Mouse (Mus musculus) intestine, postnatal 0 days (tissue): Measurements from ENCODE around the gene Gdpd5. TPM values are rescaled to one million over a fixed set of nuclear protein-coding genes. Genes with fewer than 3 reads are reported as not detected.

Experiments used
- ATAC-seq: fragments of 200-750 bp; cut with Nextera tagmentation; 2 replicates; pipeline ENCODE4 v1.8.0; 2017; ENCODE audit warnings: mild to moderate bottlenecking, moderate TSS enrichment, moderate library complexity
- H3K27ac ChIP-seq: fragments of 300-500 bp; sonication (generic); 2 replicates; pipeline ENCODE4 v1.5.1; 2014; ENCODE audit warnings: mild to moderate bottlenecking, low read depth, low read length, moderate library complexity
- H3K27me3 ChIP-seq: fragments of 300-500 bp; sonication (generic); replicated peaks from 2 replicates; pipeline ENCODE4 v1.6.1; 2014; ENCODE audit warnings: low read length, mixed read lengths; ENCODE audit not compliant: control insufficient read depth, insufficient read depth
- H3K36me3 ChIP-seq: fragments of 300-500 bp; sonication (generic); 2 replicates; pipeline ENCODE4 v1.6.1; 2014; ENCODE audit warnings: mild to moderate bottlenecking, moderate library complexity; ENCODE audit not compliant: control insufficient read depth, insufficient read depth
- H3K4me1 ChIP-seq: fragments of 300-500 bp; sonication (generic); replicated peaks from 2 replicates; pipeline ENCODE4 v1.6.1; 2014; ENCODE audit warnings: antibody characterized with exemption, low read length, mixed read lengths; ENCODE audit not compliant: control insufficient read depth, insufficient read depth
- H3K4me2 ChIP-seq: fragments of 300-500 bp; sonication (generic); replicated peaks from 2 replicates; pipeline ENCODE4 v1.6.1; 2014; ENCODE audit warnings: low read depth, mild to moderate bottlenecking, moderate library complexity
- H3K4me3 ChIP-seq: fragments of 300-500 bp; sonication (generic); 2 replicates; pipeline ENCODE4 v1.5.1; 2014; ENCODE audit warnings: low read depth, low read length
- H3K9ac ChIP-seq: fragments of 300-500 bp; sonication (generic); 2 replicates; pipeline ENCODE4 v1.6.1; 2014; ENCODE audit warnings: mild to moderate bottlenecking, low read depth, low read length
- H3K9me3 ChIP-seq: fragments of 300-500 bp; sonication (generic); 2 replicates; pipeline ENCODE4 v1.6.1; 2016; ENCODE audit warnings: mixed run types; ENCODE audit not compliant: control insufficient read depth
- CTCF ChIP-seq: sonication (generic); IDR thresholded peaks from 2 replicates; pipeline ENCODE4 v1.5.1; 2016; ENCODE audit warnings: low read depth, mild to moderate bottlenecking, control low read depth, antibody characterized with exemption, moderate library complexity
- WGBS: fragments of 180-500 bp; shearing (Covaris S2); extraction: QIAGEN DNeasy Blood & Tissue Kit; methylation state at CpG from one replicate; pipeline ENCODE4 v1.1.7; 2014; 5-methylcytosine and 5-hydroxymethylcytosine counted together
- polyA plus RNA-seq: library from polyadenylated mRNA; unstranded; fragments of >200 nt; fragmentation: Nextera tagmentation; extraction: Ambion mirVana; gene quantifications from 2 replicates; pipeline ENCODE4 v1.2.1, GENCODE M21; 2015

Gene Gdpd5
- polyA plus RNA-seq, 1 experiment from 2014 or later = 15.7 TPM

DNA sequence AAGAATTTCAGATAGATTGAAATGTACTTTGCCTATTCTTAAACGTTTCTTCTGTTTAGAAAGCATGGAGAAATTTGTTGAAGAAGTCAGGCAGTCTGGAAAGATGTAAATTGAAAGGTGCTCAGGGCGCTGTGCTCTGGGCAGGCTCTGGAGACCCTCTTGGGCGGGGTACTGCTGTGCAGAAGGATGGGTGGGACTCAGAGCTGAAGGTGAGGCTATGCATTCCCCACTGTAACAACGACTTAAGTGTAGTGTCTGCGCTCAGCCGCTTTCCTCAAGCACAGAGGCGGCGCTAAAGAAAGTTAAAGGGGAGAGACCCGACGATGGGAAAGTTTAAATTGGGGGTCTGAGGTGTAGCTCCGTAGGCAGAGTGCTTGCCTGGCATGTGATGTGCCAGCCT, 49.0 kb downstream of the Gdpd5 start:
- H3K4me1 ChIP-seq = no peaks in the 10 kb centered on the region
- H3K9ac ChIP-seq = no peak overlapping the region
- ATAC-seq = no peak
- TF ChIP-seq CTCF = no peak
- peaks cover 3% of the 10 kb centered on the region; the same call in 1 of the 2 replicates for H3K36me3 ChIP-seq
- 76% methylated on average over 11 of the region's 11 CpGs for WGBS
- no peak overlapping the region; the same call in 1 of the 2 replicates for H3K27ac ChIP-seq
- no peak overlapping the region for H3K4me2 ChIP-seq
- H3K27me3 ChIP-seq = no peaks in the 10 kb centered on the region
- H3K9me3 ChIP-seq = no peaks in the 10 kb centered on the region
- no peak overlapping the region for H3K4me3 ChIP-seq

DNA sequence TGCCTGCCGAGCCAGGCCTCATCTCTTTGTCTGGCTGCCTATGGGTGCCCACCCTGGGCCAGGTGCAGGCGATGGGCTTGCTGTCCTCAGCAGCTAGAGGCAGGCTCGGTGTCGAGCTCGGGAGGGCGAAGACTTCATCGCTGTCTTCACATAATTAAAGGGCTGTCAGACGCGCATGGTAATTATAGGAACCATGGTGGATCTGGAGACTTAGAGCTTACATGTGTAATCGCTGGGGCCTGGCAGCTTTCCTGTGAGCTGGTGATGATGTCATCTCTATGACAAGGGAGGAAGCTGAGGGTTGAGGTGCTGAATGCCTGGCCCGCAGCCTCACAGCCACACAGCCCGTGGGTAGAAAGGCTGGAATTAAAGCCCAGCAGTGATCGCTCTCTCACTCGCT, 51.0 kb downstream of the Gdpd5 start:
- Histone ChIP-seq H3K4me3 (no peak overlapping the region), H3K4me1 (no peaks in the 10 kb centered on the region), H3K4me2 (no peak overlapping the region), H3K36me3 (peaks cover 3% of the 10 kb centered on the region; the same call in 1 of the 2 replicates), H3K9ac (no peak overlapping the region), H3K27ac (no peak overlapping the region), H3K27me3 (no peaks in the 10 kb centered on the region), H3K9me3 (no peaks in the 10 kb centered on the region)
- TF ChIP-seq CTCF = no peak
- 77% methylated on average over 14 of the region's 14 CpGs for WGBS
- no peak for ATAC-seq

DNA sequence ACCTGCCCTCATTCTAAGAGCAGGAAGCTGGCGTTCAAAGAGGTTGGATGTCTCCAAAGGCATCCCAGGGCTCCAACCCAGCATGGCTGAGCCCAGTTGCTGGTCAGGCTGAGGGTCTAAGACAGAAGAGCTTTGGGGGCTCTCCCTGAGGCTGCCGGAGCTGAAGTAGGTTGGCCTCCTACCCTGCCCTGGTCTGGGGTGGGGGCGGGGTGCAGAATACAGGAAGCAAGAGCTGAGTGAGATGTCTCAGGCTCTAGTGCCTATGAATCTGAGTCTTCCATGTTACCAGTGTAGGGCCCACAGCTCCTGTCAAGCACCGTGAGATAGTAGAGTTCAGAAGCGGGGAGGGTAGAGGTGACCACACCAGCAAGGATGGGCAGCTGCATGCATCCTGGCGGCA, 51.6 kb downstream of the Gdpd5 start:
- no peak overlapping the region for H3K9ac ChIP-seq
- H3K27ac ChIP-seq = no peak overlapping the region
- H3K4me2 ChIP-seq = no peak overlapping the region
- H3K9me3 ChIP-seq = no peaks in the 10 kb centered on the region
- no peak for ATAC-seq
- H3K27me3 ChIP-seq = no peaks in the 10 kb centered on the region
- H3K4me1 ChIP-seq = no peaks in the 10 kb centered on the region
- H3K36me3 ChIP-seq = peaks cover 3% of the 10 kb centered on the region; the same call in 1 of the 2 replicates
- H3K4me3 ChIP-seq = no peak overlapping the region
- TF ChIP-seq CTCF = no peak
- 88% methylated on average over 6 of the region's 6 CpGs for WGBS

DNA sequence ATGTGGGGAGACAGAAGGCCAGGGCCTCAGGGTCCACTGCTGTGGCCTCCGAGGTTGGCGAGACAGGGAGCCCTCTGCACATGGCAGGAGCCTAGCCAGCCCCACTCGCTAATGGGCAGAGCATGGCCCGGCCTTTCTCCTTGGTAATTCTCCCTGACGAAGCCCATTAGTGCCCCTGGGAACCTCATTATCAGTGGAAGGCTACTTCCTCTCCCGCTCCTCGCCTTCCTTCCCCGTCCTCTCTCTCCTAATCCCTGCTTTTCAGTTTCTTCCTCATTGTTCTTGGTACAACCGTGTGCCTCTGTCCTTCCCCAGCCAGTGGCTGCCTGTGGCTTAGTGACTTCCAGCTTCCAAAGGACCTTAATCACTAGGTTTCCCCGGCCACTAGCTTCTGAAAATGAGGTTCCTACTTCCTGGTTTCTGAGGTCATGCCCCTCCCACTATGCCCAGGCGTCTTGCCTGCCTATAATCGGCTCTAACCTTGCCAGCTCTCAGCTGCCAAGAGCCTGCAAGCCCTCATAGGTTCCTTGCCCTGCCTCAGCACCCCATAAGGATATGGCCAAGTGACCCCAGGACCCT, 53.5 kb downstream of the Gdpd5 start:
- Histone ChIP-seq H3K4me2 (peak overlapping the region; percentile 37), H3K27ac (peak overlapping the region; percentile 58), H3K4me1 (no peaks in the 10 kb centered on the region), H3K9ac (no peak overlapping the region), H3K27me3 (no peaks in the 10 kb centered on the region), H3K4me3 (no peak overlapping the region), H3K9me3 (no peaks in the 10 kb centered on the region), H3K36me3 (no peaks in the 10 kb centered on the region; the same call in 1 of the 2 replicates)
- WGBS = 27% methylated on average over 12 of the region's 12 CpGs
- peak; percentile 54 for ATAC-seq
- no peak for TF ChIP-seq CTCF

DNA sequence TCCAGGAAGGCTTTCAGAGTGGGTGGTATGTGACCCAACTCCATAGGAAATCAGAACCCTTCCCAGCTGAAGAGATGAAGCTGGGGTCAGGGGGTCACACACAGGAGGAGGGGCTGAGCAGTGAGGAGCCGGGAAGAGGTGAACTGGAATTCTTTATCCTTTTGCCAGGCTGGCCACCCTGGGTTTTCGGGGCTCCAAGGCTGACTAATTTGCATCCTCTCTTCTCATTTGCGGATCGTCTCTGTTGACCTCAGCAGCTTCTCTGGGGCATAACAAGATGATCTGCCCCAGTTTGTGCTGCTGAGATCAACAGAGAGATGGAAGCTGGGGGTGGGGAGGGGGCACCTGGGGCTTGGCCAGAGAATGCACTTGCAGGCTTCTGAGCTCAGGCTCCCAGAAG, 55.3 kb downstream of the Gdpd5 start:
- Histone ChIP-seq H3K4me3 (no peak overlapping the region), H3K9ac (no peak overlapping the region), H3K4me1 (no peaks in the 10 kb centered on the region), H3K4me2 (no peak overlapping the region), H3K36me3 (peaks cover 4% of the 10 kb centered on the region; the same call in 1 of the 2 replicates), H3K27ac (no peak overlapping the region), H3K27me3 (no peaks in the 10 kb centered on the region), H3K9me3 (no peaks in the 10 kb centered on the region)
- no peak for TF ChIP-seq CTCF
- 57% methylated on average over 4 of the region's 4 CpGs for WGBS
- no peak for ATAC-seq

DNA sequence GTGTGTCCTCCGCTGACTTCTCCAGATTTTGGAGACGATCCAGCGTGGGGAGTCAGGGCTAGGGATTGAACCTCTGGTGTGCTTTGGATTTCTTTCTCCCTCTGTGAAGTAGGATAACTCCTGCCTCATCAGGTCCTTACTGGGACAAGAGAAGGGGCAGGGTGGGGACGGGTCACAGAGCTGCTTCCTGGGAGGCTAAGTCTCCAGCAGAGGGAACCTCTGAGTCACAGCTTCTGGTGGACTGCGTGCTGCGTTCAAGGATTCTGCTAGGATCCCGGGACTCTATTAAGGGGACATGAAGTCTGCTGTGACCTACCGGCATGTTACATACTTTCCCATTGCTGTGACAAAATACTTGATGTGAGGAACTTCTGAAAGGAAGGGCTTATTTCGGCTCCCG, 57.7 kb downstream of the Gdpd5 start:
- Histone ChIP-seq H3K4me2 (no peak overlapping the region), H3K36me3 (peaks cover 10% of the 10 kb centered on the region; the same call in 1 of the 2 replicates), H3K4me3 (no peak overlapping the region), H3K9ac (no peak overlapping the region), H3K9me3 (no peaks in the 10 kb centered on the region), H3K27me3 (no peaks in the 10 kb centered on the region), H3K4me1 (no peaks in the 10 kb centered on the region), H3K27ac (no peak overlapping the region)
- no peak for ATAC-seq
- WGBS = 81% methylated on average over 10 of the region's 10 CpGs
- peak; percentile 59 for TF ChIP-seq CTCF
